Mouse (Mus musculus): ENCODE measurements at regions not wholly inside any gene's neighbourhood (a gene's known extent, or its start where the extent isn't known, plus 50 kb on each side); places are given as distances from the start of the nearest gene placed in this dataset.

GRCm38 (mm10) chr10:9085441-9085840 is 199.6 kb upstream of the Sash1 start:
- no peak for DNase-seq (ENCODE audit: low spot score in 2 of 2)

GRCm38 (mm10) chr10:9074916-9075315 is 189.0 kb upstream of the Sash1 start:
- DNase-seq (ENCODE audit: low spot score in 2 of 2) = no peak

DNA sequence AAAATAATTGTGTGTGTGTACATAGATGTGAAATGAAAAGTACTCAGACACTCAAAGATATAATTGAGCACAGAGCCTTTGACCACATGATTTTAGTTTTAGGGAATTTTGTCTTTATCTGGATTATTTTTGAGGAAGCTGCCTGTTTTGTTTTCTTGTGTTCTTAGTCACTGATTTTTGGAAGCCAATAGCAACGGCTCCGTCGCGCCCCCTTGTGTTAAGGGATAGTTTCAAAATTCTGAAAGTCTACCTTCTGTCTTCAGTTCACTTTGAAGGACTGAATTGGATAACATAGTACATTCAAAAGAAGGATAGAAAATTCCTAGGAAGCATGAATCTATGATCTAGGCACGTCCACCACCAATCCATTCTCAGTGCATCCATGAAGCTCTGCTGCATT is 185.8 kb upstream of the Sash1 start:
- peak; percentile 21 to 49 for DNase-seq (ENCODE audit: low spot score in 2 of 2)

GRCm38 (mm10) chr10:9069608-9070190 is 183.8 kb upstream of the Sash1 start:
- no peak for DNase-seq (ENCODE audit: low spot score in 2 of 2)

DNA sequence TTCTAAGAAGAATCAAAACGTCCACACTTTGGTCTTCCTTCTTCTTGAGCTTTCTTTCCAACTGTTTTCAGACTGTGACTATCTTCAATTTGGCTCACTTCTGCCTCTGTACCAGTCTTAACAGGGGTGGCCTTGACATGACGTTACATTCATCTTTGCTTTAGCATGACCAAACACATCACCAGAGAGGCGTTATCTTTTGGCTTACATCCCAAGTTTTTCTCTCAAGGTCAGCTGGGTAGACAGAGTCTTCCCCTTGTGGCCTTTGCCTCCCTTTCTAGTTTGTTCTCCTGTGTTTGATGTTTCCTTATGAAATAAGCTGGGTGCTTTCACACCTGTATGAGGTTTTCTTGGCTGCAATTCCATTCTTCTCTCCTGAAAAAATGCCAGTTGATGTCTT is 180.7 kb upstream of the Sash1 start:
- DNase-seq (ENCODE audit: low spot score in 2 of 2) = no peak

DNA sequence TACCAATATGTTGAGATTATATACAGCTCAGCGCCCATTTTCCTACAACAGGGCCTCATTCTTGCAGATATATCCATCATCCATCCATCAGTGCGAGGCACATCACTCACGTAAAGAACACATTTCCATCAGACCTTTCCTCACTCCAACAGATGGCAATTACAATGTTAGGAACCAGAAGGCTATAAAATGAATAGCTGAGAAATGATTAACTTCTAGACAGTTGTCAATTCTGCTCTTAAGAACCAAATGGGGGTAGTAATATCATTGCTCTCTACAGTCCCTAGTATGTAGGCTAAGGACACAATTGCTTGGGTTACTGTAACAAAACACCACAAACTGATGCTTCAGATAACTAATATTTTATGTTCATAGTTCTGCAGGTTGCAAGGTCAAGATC is 176.1 kb upstream of the Sash1 start:
- no peak for DNase-seq (ENCODE audit: low spot score in 2 of 2)

DNA sequence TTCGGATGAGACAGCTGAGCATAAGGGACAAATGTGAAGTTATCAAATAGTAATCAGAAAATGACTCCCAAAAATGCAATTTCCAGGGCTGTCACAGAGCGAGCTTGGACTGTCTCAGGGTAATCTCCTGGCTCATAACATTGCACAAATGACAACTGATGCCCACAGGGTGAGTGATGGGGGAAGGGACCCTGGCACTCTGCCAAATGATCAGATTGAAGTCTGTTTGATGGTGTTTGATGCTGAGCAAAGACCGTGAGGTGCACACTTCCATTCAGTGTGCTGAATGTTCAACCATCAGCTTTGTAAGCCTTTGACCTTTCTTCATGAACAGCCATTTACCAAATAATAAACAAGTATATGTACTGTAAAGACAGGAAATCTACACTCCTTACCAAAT is 169.4 kb upstream of the Sash1 start:
- DNase-seq (ENCODE audit: low spot score in 2 of 2) = no peak

DNA sequence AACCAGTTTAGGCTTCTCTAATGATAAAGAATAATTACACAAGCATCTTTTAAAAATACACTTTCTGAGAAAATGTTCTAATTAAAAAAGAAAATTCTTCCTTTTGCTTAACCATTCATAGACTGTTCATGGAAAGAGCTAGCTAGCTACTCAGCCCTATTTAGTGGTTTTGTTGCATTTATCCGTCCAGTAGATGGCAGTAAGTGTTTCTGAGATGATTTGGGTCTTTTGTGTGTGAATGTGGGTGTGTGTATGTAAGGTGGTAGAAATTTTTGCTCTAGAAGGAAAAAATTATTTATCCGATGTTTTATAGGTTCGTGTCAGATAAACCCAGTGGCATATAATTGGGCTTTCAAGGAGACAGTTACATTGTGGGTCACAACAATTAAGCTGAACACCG is 167.5 kb upstream of the Sash1 start:
- no peak for DNase-seq (ENCODE audit: low spot score in 2 of 2)

DNA sequence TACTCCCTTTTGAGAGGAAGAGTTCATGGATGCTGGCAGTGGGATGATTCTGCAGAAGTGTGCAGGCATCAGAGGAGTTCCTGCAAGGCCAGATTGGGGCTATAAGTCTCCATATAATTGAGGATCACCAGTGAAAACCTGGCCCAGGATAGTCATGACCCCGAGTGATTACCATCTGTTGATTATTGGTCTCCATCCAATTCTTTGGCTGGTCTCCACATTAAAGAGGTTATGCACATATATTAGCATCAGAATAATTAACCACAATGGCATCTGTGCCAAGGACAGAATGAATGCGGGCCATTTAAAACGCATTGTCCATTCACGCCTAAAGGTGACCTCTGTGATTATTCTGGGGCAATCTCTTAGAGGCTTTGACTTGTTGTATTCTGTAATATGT is 161.5 kb upstream of the Sash1 start:
- no peak for DNase-seq (ENCODE audit: low spot score in 2 of 2)

DNA sequence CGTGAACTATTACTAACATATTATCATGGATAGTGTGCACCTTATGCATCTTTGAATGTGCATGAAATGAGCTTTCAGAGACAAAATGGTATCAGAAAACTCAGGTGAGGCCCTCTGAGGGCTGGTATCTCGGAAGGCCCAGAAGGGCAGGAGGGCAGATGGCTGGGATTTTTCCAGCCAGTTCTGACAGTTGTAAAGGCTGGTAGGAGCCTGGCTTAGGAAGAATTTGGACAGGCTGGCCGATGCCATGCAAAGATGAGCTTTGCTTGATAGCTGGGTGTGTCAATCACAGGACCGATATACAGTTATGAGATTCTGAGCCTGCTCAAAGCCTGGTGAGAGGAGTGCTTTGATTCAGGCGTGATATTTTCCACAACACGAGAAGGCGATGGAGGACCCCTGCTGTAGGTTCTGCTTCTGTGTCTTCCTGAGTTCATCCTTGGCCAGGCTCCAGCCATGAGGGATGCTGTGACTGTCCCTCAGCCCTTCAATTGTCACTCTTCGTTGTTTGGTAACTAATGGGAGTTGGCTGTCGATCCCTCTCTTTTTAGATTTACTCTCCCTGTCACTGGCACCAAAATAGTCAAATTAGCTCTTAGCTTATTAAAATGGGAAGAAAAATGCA is 159.0 kb upstream of the Sash1 start:
- DNase-seq (ENCODE audit: low spot score in 2 of 2) = no peak

GRCm38 (mm10) chr10:9043507-9043906 is 157.6 kb upstream of the Sash1 start:
- DNase-seq (ENCODE audit: low spot score in 2 of 2) = no peak

DNA sequence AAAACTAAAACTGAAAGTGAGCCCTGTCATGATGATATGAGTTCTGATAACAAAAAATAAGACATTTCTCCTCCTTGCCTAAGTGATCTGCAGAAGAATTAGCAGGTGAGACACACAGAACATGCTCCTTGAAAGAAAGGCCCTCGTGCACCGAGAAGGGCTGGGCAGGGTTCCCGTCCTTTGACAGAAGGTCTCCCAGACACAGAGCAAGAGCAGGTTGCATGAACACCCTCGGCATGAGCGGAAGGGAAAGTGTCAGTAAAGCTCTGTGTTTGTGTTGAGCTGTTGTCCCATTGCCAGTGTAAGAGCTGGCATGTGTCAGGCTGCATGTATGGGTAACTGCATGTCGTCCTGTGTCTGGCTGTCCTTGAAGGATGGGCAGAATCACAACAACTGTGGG is 144.6 kb upstream of the Sash1 start:
- DNase-seq (ENCODE audit: low spot score in 2 of 2) = no peak

GRCm38 (mm10) chr10:9029506-9029905 is 143.6 kb upstream of the Sash1 start:
- peak; percentile 41 to 59 for DNase-seq (ENCODE audit: low spot score in 2 of 2)

GRCm38 (mm10) chr10:9027070-9027807 is 141.4 kb upstream of the Sash1 start:
- DNase-seq (ENCODE audit: low spot score in 2 of 2) = no peak

- no peak for DNase-seq (ENCODE audit: low spot score in 2 of 2)
These were observed 129.1 kb upstream of the Sash1 start for GRCm38 (mm10) chr10:9014810-9015505.

- DNase-seq (ENCODE audit: low spot score in 2 of 2) = no peak
These were observed 127.7 kb upstream of the Sash1 start for GRCm38 (mm10) chr10:9013549-9013925.

- DNase-seq (ENCODE audit: low spot score in 2 of 2) = peak; percentile 42 to 64
These were observed 127.1 kb upstream of the Sash1 start for GRCm38 (mm10) chr10:9012829-9013548.

DNA sequence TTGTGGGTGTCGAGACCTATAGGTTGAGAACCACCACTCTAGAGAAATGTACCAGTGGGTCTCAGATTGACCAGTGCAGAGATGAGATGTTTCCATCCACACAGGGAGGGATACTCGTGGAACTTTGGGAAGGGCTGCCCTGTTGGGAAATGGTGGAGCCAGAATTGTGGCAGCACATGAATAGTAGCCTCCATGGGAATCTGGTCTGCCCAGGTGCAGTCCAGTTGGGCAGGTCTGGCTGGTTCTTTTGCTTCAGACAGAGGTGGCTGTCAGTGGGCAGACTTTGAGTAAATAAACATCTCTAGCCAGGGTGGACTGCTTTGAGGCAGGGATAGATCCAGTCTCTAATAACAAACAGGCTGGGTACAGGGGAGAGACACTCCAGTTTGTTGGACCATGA is 126.0 kb upstream of the Sash1 start:
- peak; percentile 48 to 55 for DNase-seq (ENCODE audit: low spot score in 2 of 2)

DNA sequence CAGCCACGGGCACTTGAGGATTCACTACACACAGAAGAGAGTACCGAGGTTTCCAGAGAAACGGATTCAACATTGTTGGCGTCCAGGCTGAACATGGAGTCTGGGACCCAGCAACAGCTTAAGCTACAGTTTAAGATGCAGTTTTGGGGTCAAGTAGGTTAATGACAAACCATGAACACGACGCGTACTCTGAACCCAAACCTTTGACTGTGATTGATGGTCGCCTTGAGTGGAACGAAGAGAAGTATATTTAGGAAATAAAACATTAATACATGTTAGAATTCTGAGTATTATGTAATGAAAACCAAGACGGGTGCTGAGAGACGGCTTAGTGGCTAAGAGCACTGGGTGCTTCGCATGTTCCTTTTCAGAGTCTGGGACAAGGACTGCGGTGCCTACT is 124.3 kb upstream of the Sash1 start:
- DNase-seq (ENCODE audit: low spot score in 2 of 2) = no peak

DNA sequence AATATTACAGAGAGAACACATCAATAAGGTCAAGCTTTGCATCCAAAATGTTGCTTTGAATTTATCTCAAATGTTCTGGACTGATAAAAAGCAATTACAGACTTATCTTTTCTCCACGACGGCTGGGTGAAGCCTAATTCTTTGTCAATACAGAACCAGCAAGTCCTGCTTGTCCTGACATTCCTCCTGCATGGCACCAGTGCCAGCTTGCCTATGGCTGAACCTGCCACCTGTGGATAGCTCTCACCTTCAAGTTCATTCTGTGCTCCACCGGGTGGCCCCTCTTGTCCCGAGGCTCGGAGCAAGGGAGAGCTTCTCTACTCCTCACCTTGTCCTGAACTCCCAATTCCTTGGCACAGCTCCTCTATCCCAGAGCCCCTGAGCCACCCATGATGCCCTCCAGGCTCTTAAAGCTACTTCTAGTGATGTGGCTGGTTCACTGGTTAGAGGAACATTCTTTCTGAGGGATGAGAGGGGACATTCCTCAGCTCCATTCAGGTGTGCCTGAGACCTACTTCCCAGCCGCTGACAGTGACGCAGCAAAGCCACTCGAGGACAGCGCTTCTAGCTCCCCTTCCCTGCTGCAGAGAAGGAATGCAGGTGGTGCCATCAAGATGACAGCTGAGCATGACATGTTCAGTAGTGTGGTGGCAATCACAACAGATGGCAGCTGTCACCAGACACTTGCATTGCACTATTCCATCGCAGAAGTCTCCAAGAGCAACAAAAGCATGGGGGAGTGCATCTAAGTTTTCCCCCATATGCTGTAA is 119.5 kb upstream of the Sash1 start:
- DNase-seq (ENCODE audit: low spot score in 2 of 2) = peak; percentile 17 to 36

DNA sequence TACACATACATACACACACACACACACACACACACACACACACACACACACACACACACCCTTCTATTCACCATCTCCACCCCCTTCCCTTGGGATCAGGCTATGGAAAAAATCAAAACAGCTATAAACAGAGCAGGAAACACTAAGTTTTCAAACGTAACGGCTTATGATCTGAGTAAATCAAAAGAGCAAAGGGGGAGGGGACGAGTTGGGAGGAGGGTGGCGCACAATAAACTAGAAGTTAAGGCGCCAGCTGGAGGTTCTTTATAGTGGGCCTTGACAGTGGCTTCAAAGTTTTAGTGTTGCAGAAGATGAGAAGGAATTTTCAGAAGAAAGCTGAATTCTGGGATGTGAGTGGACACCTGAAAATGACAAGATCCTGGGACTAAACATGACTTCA is 116.4 kb upstream of the Sash1 start:
- no peak for DNase-seq (ENCODE audit: low spot score in 2 of 2)
